Mouse (Mus musculus) stomach, postnatal 0 days (tissue): ENCODE data around the gene Fyn.

Experiments
- CTCF ChIP-seq: IDR thresholded peaks from 2 replicates; pipeline ENCODE4 v1.5.1; 2016; ENCODE audit warnings: antibody characterized with exemption, low read depth, mild to moderate bottlenecking, moderate library complexity
- EP300 ChIP-seq: optimal IDR thresholded peaks from 2 replicates; pipeline ENCODE3; 2016; ENCODE audit warnings: antibody characterized with exemption

DNA sequence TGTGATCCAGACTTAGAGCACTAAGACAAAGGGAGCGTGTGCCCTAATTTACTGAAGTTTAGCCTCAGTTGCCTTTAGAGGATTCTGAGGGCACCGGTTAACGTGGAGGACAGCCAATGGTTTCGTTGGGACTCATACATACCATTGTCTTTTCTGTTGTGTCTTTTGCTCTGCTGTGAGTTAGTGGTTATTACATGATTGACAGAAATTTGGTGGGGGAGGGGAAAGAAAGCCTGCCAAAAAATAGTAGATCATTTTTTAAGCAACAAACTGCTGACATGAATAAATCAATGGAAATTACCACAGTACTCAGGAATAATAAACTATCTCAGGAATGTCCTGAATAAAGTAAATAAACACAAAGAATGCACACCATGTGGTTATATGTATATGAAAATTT, 117.3 kb downstream of the Fyn start:
- no peak for TF ChIP-seq CTCF
- TF ChIP-seq EP300: no peak
